Mouse (Mus musculus): ENCODE data around the gene Fam124a. TPM values are rescaled to one million over a fixed set of nuclear protein-coding genes. Genes with fewer than 3 reads are reported as not detected.
"Not testable (repeated sequence)": the region's sequence is repeated elsewhere in the genome, so short reads cannot be mapped to it uniquely, and the experiment has no call there.

Fam124a gene
- polyA plus RNA-seq, 1 experiment, result 40.4 TPM

DNA sequence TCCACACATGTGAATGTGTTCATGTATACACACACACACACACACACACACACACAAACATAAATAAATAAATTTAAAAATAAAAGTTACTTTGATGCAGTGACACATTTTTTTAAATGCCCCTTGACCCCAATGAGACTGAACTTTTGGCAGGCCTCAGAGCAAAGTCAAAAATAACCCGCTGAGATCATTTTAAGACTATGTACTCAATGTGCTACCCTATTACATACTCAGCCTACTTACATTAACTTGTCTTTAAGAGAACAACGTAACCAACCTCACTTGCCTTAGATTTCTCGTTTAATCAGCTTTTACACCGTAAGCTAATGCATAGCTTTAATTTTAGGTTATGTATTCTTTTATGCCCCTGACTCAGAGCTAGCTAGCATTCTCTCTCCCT lies 2.8 kb upstream of the Fam124a start:
- TF ChIP-seq POLR2A (IDR thresholded peaks at IDR 0.05; ENCODE audit: borderline replicate concordance, extremely low read depth, insufficient read depth, insufficient read length, poor library complexity, severe bottlenecking) (no peak), CTCF (IDR thresholded peaks at IDR 0.05; ENCODE audit: borderline replicate concordance, extremely low read depth, insufficient read depth, insufficient read length) (no peak)
- DNase-seq (ENCODE audit: low read depth), result no peak

- DNase-seq (ENCODE audit: low read depth), result no peak
- TF ChIP-seq POLR2A (IDR thresholded peaks at IDR 0.05; ENCODE audit: borderline replicate concordance, extremely low read depth, insufficient read depth, insufficient read length, poor library complexity, severe bottlenecking) (no peak), CTCF (IDR thresholded peaks at IDR 0.05; ENCODE audit: borderline replicate concordance, extremely low read depth, insufficient read depth, insufficient read length) (no peak)
Measured at GRCm38 (mm10) chr14:62553786-62554185, 1.8 kb upstream of the Fam124a start.

GRCm38 (mm10) chr14:62555840-62556810 lies 588 bp downstream of the Fam124a start:
- DNase-seq (ENCODE audit: low read depth), result peak; percentile 84
- TF ChIP-seq POLR2A (IDR thresholded peaks at IDR 0.05; ENCODE audit: borderline replicate concordance, extremely low read depth, insufficient read depth, insufficient read length, poor library complexity, severe bottlenecking), result no peak
- no peak for TF ChIP-seq CTCF (IDR thresholded peaks at IDR 0.05; ENCODE audit: borderline replicate concordance, extremely low read depth, insufficient read depth, insufficient read length)

- no peak for DNase-seq (ENCODE audit: low read depth)
- TF ChIP-seq CTCF (IDR thresholded peaks at IDR 0.05; ENCODE audit: borderline replicate concordance, extremely low read depth, insufficient read depth, insufficient read length) (no peak), POLR2A (IDR thresholded peaks at IDR 0.05; ENCODE audit: borderline replicate concordance, extremely low read depth, insufficient read depth, insufficient read length, poor library complexity, severe bottlenecking) (no peak)
Measured at GRCm38 (mm10) chr14:62557111-62557510, 1.6 kb downstream of the Fam124a start.

DNA sequence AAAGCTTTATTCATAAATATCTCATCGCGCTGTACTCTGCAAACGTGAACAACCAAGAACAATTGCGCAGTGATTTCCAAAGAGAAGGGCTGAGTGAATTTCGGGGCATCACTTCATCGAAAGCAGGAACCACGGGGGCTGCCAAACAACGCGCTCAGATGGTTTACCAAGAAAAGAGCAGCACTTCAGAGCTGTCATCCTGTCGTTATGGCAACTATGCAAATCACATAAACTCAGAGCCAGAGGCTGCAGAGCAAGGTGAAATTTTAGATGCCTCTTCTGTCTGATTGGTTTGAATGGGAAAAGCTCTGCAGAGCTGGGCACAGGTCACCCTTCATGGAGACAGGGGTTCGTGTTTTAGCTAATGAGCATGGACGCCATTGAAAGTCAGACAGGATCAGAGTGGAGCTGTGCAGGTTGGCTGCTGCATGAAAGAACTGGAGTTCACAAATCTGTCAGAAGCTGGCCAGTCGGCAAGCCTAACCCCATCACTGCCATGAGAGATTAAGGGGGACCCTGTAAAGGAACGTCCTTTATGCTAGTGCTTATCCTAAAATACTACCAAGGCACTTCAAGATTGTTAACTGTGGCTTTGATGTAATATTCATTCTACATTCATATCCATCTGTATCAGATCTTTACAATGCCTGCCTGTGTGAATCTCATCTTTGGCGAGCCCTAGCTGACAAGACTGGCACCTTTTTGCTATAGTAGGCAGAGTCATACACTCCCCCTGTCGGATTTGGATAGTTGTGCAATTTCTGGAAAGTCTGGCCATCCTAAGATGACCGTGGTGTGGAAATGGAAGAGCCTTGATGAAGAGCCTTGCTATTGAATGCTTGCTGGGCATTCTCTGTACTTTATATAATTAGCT lies 6.6 kb downstream of the Fam124a start:
- no peak for TF ChIP-seq POLR2A (IDR thresholded peaks at IDR 0.05; ENCODE audit: borderline replicate concordance, extremely low read depth, insufficient read depth, insufficient read length, poor library complexity, severe bottlenecking)
- TF ChIP-seq CTCF (IDR thresholded peaks at IDR 0.05; ENCODE audit: borderline replicate concordance, extremely low read depth, insufficient read depth, insufficient read length), result no peak
- DNase-seq (ENCODE audit: low read depth), result peak; percentile 93

DNA sequence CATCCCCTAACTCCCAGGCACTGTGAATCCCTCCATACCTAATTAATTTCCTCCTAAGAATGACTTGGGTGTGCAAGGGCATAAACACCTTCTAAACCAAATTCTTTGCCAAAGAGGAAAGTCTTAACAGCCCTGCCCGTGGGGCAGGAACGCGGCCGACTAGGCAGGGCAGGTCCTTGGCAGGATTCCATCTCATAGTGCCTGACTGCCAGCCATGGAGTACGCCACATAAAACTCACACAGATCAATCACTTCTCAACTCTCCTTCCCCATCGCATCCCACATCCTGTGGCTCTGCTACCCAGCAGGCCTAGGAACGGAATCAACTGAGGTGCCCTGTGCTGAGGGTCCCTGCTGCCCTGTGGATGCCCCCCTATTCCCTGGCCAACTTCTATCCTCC lies 8.1 kb downstream of the Fam124a start:
- TF ChIP-seq POLR2A (IDR thresholded peaks at IDR 0.05; ENCODE audit: borderline replicate concordance, extremely low read depth, insufficient read depth, insufficient read length, poor library complexity, severe bottlenecking) (no peak), CTCF (IDR thresholded peaks at IDR 0.05; ENCODE audit: borderline replicate concordance, extremely low read depth, insufficient read depth, insufficient read length) (no peak)
- peak; percentile 68 for DNase-seq (ENCODE audit: low read depth)

GRCm38 (mm10) chr14:62566821-62567220 lies 11.3 kb downstream of the Fam124a start, which contains the start of gene Gm4131:
Gene Gm4131 (minus strand): TSS chr14:62566921.
- not testable (repeated sequence) for DNase-seq (ENCODE audit: low read depth)

DNA sequence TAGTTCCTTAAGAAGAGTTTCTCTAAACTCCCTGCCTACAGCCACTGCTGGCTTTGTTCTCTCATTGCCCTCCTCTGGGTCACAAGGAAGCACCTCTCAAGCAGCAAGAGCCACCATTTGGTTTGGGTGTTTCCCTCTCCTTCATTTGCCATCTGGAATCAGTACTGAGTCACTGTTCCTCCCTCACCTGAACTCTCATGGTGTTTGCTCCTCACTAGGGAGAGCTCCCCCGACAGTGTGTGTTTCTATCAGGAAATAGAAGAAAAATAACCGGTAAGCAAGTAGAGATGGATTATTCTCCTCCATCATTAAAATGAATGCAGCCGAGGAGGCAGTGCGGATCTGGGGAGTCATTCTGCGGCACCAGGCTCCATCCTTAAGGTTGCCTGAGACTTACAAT lies 13.9 kb downstream of the Fam124a start:
- no peak for DNase-seq (ENCODE audit: low read depth)
- no peak for TF ChIP-seq POLR2A (IDR thresholded peaks at IDR 0.05; ENCODE audit: borderline replicate concordance, extremely low read depth, insufficient read depth, insufficient read length, poor library complexity, severe bottlenecking)
- no peak for TF ChIP-seq CTCF (IDR thresholded peaks at IDR 0.05; ENCODE audit: borderline replicate concordance, extremely low read depth, insufficient read depth, insufficient read length)

DNA sequence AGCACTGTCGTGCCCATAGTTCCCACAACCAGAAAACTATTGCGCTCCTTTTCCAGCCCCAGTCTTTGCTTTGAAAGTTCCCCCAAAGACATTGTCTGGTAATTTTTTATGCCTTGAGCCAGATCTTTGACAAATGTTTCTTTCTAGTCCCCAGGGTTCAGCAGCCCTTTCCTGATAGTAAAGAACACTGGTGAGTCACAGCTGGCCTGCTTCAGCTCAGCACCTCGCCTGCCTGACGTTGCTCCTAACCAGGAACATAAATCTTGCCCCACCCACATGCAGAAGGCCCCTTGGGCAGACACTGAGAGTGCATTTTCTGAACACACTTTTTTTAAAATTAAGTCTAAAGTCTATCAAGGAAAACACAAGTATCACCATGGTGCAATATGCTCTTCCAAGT lies 14.8 kb downstream of the Fam124a start:
- no peak for DNase-seq (ENCODE audit: low read depth)
- no peak for TF ChIP-seq CTCF (IDR thresholded peaks at IDR 0.05; ENCODE audit: borderline replicate concordance, extremely low read depth, insufficient read depth, insufficient read length)
- TF ChIP-seq POLR2A (IDR thresholded peaks at IDR 0.05; ENCODE audit: borderline replicate concordance, extremely low read depth, insufficient read depth, insufficient read length, poor library complexity, severe bottlenecking), result no peak

DNA sequence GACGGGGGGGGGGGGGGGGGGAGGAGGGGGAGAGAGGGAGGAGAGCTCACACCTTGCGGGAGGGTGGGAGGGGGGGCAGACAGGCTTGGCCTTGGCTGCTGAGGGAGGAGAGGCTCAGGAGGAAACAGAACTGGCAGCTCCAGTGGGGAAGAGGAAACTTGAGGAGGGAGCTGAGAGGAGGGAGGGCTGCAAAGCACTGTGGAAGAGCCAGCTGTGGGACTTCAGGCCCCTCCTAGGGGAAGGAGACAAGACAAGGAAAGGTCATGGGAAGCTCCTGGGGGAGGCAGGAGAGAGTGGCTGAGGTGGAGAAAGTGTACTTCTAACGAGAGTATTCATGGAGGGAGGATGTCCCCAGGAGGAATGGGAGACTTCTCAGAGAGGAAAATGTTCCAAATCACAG lies 17.9 kb downstream of the Fam124a start:
- peak; percentile 22 for DNase-seq (ENCODE audit: low read depth)
- TF ChIP-seq CTCF (IDR thresholded peaks at IDR 0.05; ENCODE audit: borderline replicate concordance, extremely low read depth, insufficient read depth, insufficient read length) (no peak), POLR2A (IDR thresholded peaks at IDR 0.05; ENCODE audit: borderline replicate concordance, extremely low read depth, insufficient read depth, insufficient read length, poor library complexity, severe bottlenecking) (no peak)

DNA sequence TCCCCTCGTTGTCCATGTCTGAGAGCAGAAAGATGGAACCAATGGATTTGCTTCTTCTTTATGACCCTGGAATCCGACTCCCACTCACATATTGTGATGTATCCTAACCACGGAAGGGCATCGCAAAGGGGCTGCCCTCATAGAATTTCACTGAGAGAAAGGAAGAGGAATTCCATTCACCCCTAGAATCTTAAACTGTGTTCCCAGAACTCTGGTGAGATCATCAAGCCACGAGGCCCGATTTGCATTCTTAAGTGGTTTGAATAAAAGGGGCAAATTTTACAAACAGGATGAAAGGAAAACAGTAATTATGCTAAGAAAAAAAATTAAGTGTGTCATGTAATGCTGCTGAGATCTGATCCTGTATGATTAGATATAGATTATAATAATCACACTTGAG lies 19.4 kb downstream of the Fam124a start:
- DNase-seq (ENCODE audit: low read depth), result peak; percentile 53
- TF ChIP-seq POLR2A (IDR thresholded peaks at IDR 0.05; ENCODE audit: borderline replicate concordance, extremely low read depth, insufficient read depth, insufficient read length, poor library complexity, severe bottlenecking) (no peak), CTCF (IDR thresholded peaks at IDR 0.05; ENCODE audit: borderline replicate concordance, extremely low read depth, insufficient read depth, insufficient read length) (no peak)
